Mouse (Mus musculus) testis, postnatal 14 days (tissue): ENCODE measurements around the gene Cenpu.

Experiments
- DNase-seq: peaks from one replicate; pipeline ENCODE4 v3.0.0; 2021; ENCODE audit warnings: low spot score

The Cenpu gene

DNA sequence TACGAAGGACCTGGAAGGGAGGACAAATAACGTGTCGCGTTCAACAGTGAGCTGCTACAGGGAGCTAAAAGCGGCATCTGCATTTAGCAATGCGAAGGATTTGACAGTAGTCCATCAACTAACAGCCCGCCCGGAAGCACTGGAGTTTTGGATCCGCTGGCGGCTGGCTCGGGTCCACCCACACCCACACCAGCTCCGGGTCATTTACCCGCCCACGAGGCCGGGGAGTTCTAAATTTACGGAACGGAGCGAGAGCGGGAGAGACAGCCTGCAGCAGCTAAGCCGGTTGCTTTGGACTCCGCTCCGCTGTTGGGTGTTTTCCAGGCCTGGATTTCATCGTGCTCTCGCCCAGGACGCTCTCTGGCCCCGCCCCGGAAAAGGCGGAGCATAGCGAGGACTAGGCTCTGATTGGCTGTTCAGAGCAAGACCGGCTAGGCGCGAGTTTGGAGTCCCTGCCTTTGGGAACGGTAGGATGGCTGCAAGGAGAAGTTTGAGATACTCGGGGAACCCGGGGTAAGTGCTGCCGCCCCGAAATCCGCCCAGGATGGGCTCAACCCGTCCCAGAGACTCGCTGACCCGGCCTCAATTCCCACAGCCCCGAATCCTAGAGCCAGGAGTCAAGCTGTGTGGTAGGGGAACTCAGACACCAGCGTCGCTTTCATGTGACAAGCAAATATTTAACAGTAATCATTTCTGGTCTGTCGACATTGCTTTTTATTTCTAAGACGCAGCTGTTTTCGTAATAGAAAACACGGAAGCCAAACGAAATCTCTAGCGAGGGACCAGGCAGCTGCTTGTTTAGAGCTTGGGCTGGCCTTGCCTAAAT, at the start of gene Cenpu:
Gene Cenpu (plus strand): TSS at position 414 of the 826 bp plus-strand sequence.
- peak; percentile 99 for DNase-seq

DNA sequence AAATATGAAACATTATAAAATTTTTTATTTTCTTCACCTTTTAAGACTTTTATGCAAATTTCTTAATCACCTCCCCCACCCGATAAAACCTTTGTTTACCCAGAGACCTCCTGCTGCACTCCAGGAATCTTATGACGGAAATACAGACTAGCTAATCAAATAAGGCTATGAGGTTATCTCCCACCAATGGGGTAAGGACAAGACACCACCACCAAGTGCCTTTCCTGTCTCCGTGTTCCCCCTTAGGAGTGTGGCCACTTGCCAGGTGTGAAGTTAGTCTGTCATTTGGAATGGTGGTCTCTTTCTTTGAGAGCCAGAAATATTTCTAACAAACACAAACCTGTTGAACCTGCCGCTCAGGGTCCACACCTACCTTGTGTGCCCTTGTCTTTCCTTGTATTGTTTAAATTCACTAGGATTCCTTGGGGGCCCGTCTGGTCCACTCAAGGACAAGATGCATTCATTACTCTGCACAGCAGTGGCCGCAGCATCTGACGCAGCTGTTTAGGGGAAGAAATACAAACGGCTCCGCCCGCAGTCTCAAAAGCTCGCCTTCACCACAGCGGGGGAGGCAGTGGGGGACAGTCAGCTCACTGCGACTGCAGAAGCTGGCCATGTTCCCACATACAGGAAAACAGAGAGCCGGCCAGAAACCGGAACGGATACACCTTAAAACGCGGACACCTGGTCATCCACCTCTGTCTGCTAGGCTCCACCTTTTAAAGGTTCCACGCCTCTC, 49.3 kb upstream of the Cenpu start:
- DNase-seq = no peak

GRCm38 (mm10) chr8:46503072-46503695, 48.6 kb upstream of the Cenpu start:
- DNase-seq = no peak

GRCm38 (mm10) chr8:46504196-46504595, 47.6 kb upstream of the Cenpu start:
- no peak for DNase-seq

- DNase-seq = no peak
These were observed 43.1 kb upstream of the Cenpu start for GRCm38 (mm10) chr8:46508488-46509395.

GRCm38 (mm10) chr8:46509474-46509873, 42.4 kb upstream of the Cenpu start:
- no peak for DNase-seq

GRCm38 (mm10) chr8:46511336-46511735, 40.5 kb upstream of the Cenpu start:
- DNase-seq = no peak

DNA sequence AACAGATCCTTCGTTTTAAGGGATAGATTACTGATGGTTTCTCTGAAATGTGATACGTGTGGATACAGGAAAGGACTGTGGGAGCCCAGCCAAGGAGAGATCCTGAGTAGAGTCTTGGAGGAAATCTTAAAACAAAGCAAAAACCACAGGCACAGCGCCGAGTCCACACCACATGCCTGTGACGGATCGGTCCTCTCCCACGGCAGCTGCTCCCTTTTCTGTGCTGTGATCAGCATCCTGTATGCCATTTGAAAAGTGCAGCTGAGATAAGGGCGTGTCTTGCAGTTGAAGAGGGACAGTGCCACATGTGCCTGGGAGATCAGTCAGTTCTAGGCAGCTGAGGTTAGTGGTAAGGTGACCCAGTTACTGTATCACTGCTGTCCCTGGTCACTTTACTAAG, 39.3 kb upstream of the Cenpu start:
- no peak for DNase-seq

- no peak for DNase-seq
These were observed 37.8 kb upstream of the Cenpu start for GRCm38 (mm10) chr8:46514027-46514426.

- no peak for DNase-seq
These were observed 31.2 kb upstream of the Cenpu start for GRCm38 (mm10) chr8:46520667-46521066.

- DNase-seq = no peak
These were observed 25.7 kb upstream of the Cenpu start for GRCm38 (mm10) chr8:46526098-46526497.

DNA sequence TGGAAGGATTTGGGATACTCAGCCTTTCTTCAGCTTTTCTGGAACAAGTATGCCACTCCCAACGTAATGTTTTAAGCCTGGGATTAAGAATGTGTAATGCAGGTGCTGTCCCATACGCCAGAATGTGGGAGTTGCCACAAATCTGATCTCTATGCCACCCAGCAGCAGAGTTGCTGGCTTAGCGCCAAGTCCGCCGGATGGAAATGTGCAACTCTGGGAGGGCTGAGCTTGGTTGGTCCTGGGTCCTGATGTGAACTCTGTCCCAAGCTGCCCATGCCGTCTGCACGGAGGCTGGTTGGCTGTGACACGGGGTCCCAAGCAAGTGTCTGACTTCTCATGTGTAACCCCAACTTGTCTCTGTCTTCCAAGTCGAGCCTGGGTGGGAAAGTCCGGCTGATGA, 25.0 kb upstream of the Cenpu start:
- no peak for DNase-seq

DNA sequence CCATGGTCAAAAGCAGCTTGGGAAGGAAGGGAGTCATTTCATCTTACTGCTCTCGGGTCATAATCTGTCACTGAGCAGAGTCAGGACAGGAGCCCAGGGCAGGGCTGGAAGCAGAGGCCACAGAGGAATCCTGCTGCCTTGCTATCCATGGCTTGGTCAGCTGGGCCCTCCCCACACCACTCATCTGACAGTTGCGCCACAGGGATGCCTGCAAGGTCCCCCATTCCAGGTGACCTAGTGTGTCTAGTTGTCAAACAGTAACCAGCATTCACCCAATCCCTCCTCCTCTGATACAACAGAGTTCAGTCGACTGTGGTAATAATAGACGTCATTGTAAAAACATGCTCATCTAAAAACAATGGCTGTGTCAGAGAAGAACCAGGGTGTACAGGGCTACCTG, 22.3 kb upstream of the Cenpu start:
- no peak for DNase-seq

GRCm38 (mm10) chr8:46530541-46530940, 21.3 kb upstream of the Cenpu start:
- no peak for DNase-seq

DNA sequence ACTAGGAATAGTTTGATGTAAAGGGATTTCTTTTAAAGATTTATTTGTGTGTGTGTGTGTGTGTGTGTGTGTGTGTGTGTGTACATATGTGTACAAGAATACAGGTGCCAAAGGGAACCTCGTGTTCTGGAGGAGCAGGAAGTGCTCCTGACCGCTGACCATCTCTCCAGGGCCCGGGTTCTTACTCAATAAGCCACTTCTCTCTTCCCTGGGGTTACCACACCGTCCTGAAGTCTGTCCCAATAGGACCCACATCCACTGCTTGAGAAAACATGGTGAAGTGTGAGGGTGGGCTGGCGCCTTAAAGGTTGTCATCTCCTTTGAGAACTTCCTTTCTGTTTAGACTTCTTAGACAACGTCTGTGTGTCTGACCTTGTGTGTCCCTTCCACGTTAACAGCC, 17.9 kb upstream of the Cenpu start:
- DNase-seq = no peak

DNA sequence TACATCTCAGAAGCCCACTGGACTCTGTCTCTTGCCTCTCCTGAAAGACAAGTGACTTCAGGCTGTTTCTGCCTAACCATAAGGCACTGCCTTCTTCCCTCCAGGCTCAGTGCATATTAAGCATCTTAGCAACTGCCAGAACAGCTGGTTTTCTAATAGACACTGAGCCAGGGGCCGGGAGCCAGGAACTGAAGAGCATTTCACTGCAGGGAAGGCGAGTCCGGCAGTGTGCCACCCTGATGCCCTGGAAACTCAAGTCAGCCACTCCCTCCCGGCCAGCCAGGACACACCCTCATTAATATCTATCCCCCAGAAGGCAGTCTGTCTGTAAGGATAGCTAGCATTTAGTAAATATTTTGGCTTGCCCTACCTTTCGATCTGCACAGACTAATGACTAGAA, 12.1 kb upstream of the Cenpu start:
- DNase-seq = no peak

DNA sequence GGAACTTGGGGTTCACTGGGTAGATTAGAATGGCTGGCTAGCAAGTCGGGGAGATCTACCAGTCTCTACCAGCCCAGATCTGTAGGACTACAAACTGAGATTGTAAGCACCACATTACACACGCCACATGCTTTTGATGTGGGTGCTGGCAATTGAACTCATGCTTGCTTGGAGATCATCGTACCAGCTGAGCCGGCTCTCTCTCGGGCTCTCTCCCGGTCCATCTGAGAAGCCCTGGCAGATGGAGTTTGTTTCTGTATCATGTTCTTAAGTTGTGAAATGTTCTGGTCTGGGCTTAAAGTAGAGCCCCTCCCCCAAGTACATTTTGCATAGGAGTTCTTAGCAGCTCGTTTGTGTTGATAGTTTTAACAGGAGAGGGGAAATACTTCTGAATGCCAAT, 8.6 kb upstream of the Cenpu start:
- DNase-seq = no peak

- no peak for DNase-seq
These were observed 8.2 kb upstream of the Cenpu start for GRCm38 (mm10) chr8:46543662-46544061.

DNA sequence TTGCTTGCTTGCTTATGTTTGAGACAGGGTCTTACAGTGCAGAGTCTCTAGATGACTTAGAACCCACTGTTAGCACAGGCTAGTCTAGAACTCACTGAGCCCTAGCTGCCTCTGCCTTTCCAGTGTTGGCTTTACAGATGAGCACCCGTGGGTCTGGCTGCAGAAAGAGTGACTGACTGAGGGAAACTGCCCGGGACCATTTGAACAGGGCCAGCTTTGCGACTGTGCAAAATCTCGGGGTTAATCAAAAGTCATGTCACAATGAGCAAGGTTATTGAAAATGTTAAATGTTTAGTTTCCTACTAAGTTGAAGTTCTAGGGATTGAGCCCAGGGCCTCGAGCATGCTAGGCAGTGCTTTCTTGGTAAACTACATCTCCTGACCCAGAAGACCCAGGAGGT, 6.0 kb upstream of the Cenpu start:
- DNase-seq = no peak

DNA sequence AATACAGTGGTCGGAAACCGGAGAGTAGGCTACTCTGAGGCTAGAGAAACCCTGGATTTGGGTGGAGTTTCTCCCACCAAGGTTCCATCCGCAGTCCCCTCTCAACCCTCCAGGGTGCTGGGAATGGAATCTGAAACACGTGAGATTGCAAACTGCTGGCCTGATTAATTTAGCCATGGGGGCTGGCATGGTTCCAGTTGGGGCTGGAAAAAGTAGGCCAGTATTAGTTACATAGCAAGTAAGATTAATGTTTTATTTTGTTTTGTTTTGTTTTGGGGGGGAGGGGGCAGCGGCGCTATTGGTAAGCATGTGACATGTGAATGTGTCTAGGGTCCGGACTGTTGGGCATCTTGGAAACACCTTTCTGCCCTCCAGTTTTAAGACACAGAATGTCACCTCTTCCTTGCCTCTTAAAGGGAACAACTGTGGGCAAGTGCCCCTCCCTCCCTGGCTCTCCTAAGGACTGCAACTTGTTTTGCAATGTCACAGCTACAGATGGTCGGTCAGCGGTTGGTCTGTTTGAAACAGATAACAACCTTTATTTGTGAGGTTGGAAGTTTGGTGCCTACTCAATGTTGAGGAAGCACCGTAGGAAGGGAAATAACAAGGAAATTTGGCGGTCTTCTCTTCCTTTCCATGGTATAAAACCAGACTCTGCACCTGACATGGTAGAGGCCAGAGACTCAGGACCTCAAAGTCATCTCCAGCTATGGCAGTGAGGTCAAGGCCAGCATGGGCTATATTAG, 5.2 kb upstream of the Cenpu start:
- DNase-seq = no peak

DNA sequence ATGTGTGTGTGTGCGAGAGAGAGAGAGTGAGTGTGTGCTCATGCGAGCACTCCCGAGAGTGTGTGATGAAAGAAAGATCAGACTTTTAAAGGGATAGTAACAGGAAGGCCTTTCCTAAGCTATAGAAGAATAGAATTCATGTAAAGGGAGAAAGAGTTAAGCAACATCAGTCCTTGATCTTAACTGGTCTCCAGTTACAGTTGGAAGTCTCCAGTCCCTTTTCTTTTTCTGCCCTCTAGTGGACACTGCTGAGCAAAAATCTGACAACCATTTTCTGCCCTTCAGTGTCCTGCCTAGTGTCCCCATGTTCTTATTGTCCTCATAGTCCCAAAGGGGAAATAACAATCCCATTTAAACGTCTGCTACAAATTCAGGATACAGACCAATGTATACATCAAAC, 4.6 kb upstream of the Cenpu start:
- DNase-seq = no peak
